Mouse (Mus musculus): ENCODE measurements around the gene Trim7. TPM values are rescaled to one million over a fixed set of nuclear protein-coding genes. Genes with fewer than 3 reads are reported as not detected.
"Not testable (repeated sequence)": the region's sequence is repeated elsewhere in the genome, so short reads cannot be mapped to it uniquely, and the experiment has no call there.

Gene Trim7
- total and polyA plus RNA-seq, 3 experiments, result 18.2 to 27.9 (median 18.4) TPM

GRCm38 (mm10) chr11:48876680-48877079 lies 50.7 kb downstream of the Trim7 start:
- no peak for DNase-seq
- Histone ChIP-seq H3K79me2 (replicated peaks; ENCODE audit: control insufficient read depth, insufficient read depth, low read length) (no peaks in the 10 kb centered on the region), H3K36me3 (ENCODE audit: control insufficient read depth, insufficient read depth, low read length) (peaks cover 11% of the 10 kb centered on the region), H3K4me3 (no peak overlapping the region), H3K4me1 (ENCODE audit: control insufficient read depth, insufficient read depth, low read length) (peaks cover 5% of the 10 kb centered on the region), H3K27ac (no peak overlapping the region), H3K27me3 (ENCODE audit: control insufficient read depth, insufficient read depth, low read length) (no peaks in the 10 kb centered on the region), H3K9ac (ENCODE audit: low read depth, low read length) (no peak overlapping the region)
- 97% methylated on average over 1 of the region's 1 CpGs for WGBS
- intact Hi-C loops (cut with DNase I), result loop anchor here (10.0 kb wide), 1 partner anchor 658 kb away; no protein-coding TSS in a partner anchor
- peak; percentile 44 for TF ChIP-seq CTCF (IDR thresholded peaks at IDR 0.05)
- TF ChIP-seq POLR2A (IDR thresholded peaks at IDR 0.05; ENCODE audit: insufficient read depth, low read depth, low read length), result no peak

DNA sequence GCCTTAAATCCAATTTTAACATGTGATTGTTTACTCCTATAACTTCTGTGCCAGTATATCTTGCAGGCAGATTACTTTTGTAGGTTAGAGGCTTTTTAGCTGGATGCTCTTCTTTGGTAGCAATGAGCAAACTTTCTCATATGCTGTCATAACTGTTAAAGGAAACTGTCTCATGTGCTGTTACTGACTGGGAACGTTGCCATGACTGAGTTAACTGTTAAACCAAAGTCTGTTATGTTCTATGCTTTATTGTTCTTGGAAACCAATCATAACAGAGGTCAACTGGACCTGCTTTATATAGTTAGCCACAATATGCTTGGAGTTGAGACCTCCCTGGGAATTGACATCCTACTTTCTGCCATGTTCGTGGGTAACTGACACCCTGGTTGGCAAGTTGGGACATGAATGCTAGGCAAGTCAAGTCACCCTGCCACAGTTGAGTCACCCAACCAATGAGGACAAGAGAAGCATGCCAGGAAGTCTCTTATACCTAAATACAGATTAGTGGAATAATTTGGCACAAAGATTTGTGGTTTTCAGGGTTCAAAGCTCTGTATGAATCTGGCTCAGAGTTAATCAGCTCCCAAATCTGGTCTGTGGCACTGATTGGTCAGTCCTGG lies 73.0 kb downstream of the Trim7 start:
- Histone ChIP-seq H3K27me3 (ENCODE audit: control insufficient read depth, insufficient read depth, low read length) (no peaks in the 10 kb centered on the region), H3K9ac (ENCODE audit: low read depth, low read length) (no peak overlapping the region), H3K79me2 (replicated peaks; ENCODE audit: control insufficient read depth, insufficient read depth, low read length) (no peaks in the 10 kb centered on the region), H3K36me3 (ENCODE audit: control insufficient read depth, insufficient read depth, low read length) (no peaks in the 10 kb centered on the region), H3K4me1 (ENCODE audit: control insufficient read depth, insufficient read depth, low read length) (peaks cover 1% of the 10 kb centered on the region), H3K4me3 (no peak overlapping the region), H3K27ac (no peak overlapping the region)
- 48% methylated on average over 2 of the region's 2 CpGs for WGBS
- no peak for DNase-seq
- intact Hi-C loops (cut with DNase I), result no loop called here
- TF ChIP-seq POLR2A (IDR thresholded peaks at IDR 0.05; ENCODE audit: insufficient read depth, low read depth, low read length) (no peak), EP300 (IDR thresholded peaks at IDR 0.05; ENCODE audit: insufficient read depth, low read depth, low read length) (no peak), CTCF (IDR thresholded peaks at IDR 0.05) (no peak)

DNA sequence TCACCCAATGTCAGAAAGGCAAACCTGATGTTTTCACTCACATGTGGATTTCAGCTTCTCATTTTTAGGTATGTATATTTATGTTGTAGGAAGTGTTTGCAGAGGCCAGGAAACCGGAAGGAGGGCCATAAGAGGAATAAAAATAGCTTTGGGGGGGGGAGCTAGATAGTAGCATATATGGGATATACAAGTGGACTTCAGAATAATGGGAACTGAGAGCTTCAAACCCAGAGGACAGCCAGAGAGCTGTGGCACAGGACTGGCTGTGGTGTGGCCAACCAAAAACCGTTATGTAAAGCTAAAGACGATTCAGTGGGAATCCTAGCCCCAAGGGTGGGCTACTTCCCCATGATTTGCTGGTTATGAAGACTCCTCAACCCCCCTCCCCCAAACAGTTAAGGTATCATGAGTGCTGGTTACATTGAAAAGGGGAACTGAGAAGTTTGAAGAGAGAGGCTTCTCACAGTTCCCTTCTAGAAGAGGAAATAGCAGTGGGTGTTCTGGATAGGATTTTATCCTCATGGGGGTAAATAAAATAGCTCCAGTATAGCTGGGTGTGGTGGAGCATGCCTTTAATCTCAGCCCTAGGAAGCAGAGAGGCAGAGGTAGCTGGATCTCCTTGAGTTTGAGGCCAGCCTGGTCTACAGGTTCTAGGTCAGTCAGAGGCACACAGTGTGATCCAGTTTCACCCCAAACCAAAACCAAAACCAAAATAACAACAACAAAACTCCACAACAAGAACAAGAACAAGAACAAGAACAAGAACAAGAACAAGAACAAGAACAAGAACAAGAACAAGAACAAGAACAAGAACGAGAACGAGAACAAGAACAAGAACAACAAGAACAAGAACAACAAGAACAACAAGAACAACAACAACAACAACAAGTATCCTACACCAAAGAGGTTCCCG lies 75.0 kb downstream of the Trim7 start:
- not testable (repeated sequence) for H3K4me1 ChIP-seq (ENCODE audit: control insufficient read depth, insufficient read depth, low read length); H3K27ac ChIP-seq; H3K79me2 ChIP-seq (replicated peaks; ENCODE audit: control insufficient read depth, insufficient read depth, low read length); H3K27me3 ChIP-seq (ENCODE audit: control insufficient read depth, insufficient read depth, low read length); H3K36me3 ChIP-seq (ENCODE audit: control insufficient read depth, insufficient read depth, low read length); H3K9ac ChIP-seq (ENCODE audit: low read depth, low read length); H3K4me3 ChIP-seq
- intact Hi-C loops (cut with DNase I), result loop anchor here (5.0 kb wide), 1 partner anchor 146 kb away; no protein-coding TSS in a partner anchor
- peak; percentile 21 to 31 for DNase-seq
- 67% methylated on average over 6 of the region's 6 CpGs for WGBS

- not testable (repeated sequence) for H3K27ac ChIP-seq; H3K4me1 ChIP-seq (ENCODE audit: control insufficient read depth, insufficient read depth, low read length); DNase-seq; H3K27me3 ChIP-seq (ENCODE audit: control insufficient read depth, insufficient read depth, low read length); H3K9ac ChIP-seq (ENCODE audit: low read depth, low read length); H3K4me3 ChIP-seq; H3K79me2 ChIP-seq (replicated peaks; ENCODE audit: control insufficient read depth, insufficient read depth, low read length); H3K36me3 ChIP-seq (ENCODE audit: control insufficient read depth, insufficient read depth, low read length)
- intact Hi-C loops (cut with DNase I), result loop anchor here (5.0 kb wide), 1 partner anchor 146 kb away; no protein-coding TSS in a partner anchor
- WGBS, result 75% methylated on average over 1 of the region's 1 CpGs
These were observed 75.6 kb downstream of the Trim7 start for GRCm38 (mm10) chr11:48901567-48901930.

Other genes with a start within 250 kb of the Trim7 start
- gene Rack1, start 25.8 kb upstream of the Trim7 start, total RNA-seq (2021), result 100 to 1,000 TPM; 337 to 437 TPM
- 867 and 1,301 TPM in 2 replicates for gene Rack1, start 25.8 kb upstream of the Trim7 start, polyA plus RNA-seq (2012; rRNA removed)
- gene Trim41, start 8.8 kb upstream of the Trim7 start, total RNA-seq (2021), result 10 to 100 TPM; 19.8 to 19.9 TPM
- gene Trim41, start 8.8 kb upstream of the Trim7 start, polyA plus RNA-seq (2012; rRNA removed), result 19.1 and 19.3 TPM in 2 replicates
- gene Gm12184, start 515 bp downstream of the Trim7 start, total RNA-seq (2021), result 1 to 10 TPM; 3.8 to 3.9 TPM
- gene Gm12184, start 515 bp downstream of the Trim7 start, polyA plus RNA-seq (2012; rRNA removed), result 18.8 and 28.2 TPM in 2 replicates
- 10 to 100 TPM in 1 of 2 experiments, 1 to 10 TPM in 1; 9.9 to 13.5 TPM for gene Irgm1, start 45.5 kb downstream of the Trim7 start, total RNA-seq (2021)
- gene Irgm1, start 45.5 kb downstream of the Trim7 start, polyA plus RNA-seq (2012; rRNA removed), result 10.0 and 17.2 TPM in 2 replicates
- gene Gm5431, start 76.1 kb downstream of the Trim7 start, total RNA-seq (2021), result 1 to 10 TPM; 1.4 to 1.5 TPM
- 0.20 and 0.67 TPM in 2 replicates for gene Gm5431, start 76.1 kb downstream of the Trim7 start, polyA plus RNA-seq (2012; rRNA removed)
- 1 to 10 TPM; 2.8 to 5.0 TPM for gene Psme2b, start 120.0 kb downstream of the Trim7 start, total RNA-seq (2021)
- gene Psme2b, start 120.0 kb downstream of the Trim7 start, polyA plus RNA-seq (2012; rRNA removed), result 3.1 and 6.6 TPM in 2 replicates
- not detected for gene Olfr56, start 152.7 kb downstream of the Trim7 start, total RNA-seq (2021)
- 0.10 and 0.18 TPM in 2 replicates for gene Olfr56, start 152.7 kb downstream of the Trim7 start, polyA plus RNA-seq (2012; rRNA removed)
- gene 9930111J21Rik1, start 153.3 kb downstream of the Trim7 start, total RNA-seq (2021), result 1 to 10 TPM; 4.3 to 5.1 TPM
- 3.4 and 6.2 TPM in 2 replicates for gene 9930111J21Rik1, start 153.3 kb downstream of the Trim7 start, polyA plus RNA-seq (2012; rRNA removed)
- gene Gm12185, start 166.1 kb downstream of the Trim7 start, total RNA-seq (2021), result 1 to 10 TPM; 1.1 to 1.8 TPM
- gene Gm12185, start 166.1 kb downstream of the Trim7 start, polyA plus RNA-seq (2012; rRNA removed), result 0.29 and 0.78 TPM in 2 replicates
- 1 to 10 TPM; 2.7 to 7.6 TPM for gene Tgtp1, start 168.0 kb downstream of the Trim7 start, total RNA-seq (2021)
- 1.8 and 2.2 TPM in 2 replicates for gene Tgtp1, start 168.0 kb downstream of the Trim7 start, polyA plus RNA-seq (2012; rRNA removed)
- gene 9930111J21Rik2, start 225.1 kb downstream of the Trim7 start, total RNA-seq (2021), result 1 to 10 TPM; 5.5 to 7.1 TPM
- gene 9930111J21Rik2, start 225.1 kb downstream of the Trim7 start, polyA plus RNA-seq (2012; rRNA removed), result 1.9 and 4.9 TPM in 2 replicates
- 1 to 10 TPM; 1.2 to 6.9 TPM for gene Tgtp2, start 238.1 kb downstream of the Trim7 start, total RNA-seq (2021)
- gene Tgtp2, start 238.1 kb downstream of the Trim7 start, polyA plus RNA-seq (2012; rRNA removed), result 7.2 and 10.3 TPM in 2 replicates

Data from heart, adult 2 months (tissue).